Mouse (Mus musculus) midbrain, embryonic 12.5 days (tissue): ENCODE results near the gene Abca7. TPM values are rescaled to one million over a fixed set of nuclear protein-coding genes. Genes with fewer than 3 reads are reported as not detected.
"Not testable (repeated sequence)": the region's sequence is repeated elsewhere in the genome, so short reads cannot be mapped to it uniquely, and the experiment has no call there.

Experiments used
- ATAC-seq: fragments of 200-750 bp; cut with Nextera tagmentation; 2 replicates; pipeline ENCODE4 v1.8.0; 2017; ENCODE audit warnings: low read depth, moderate TSS enrichment, moderate library complexity; ENCODE audit not compliant: low FRiP score
- H3K27ac ChIP-seq: fragments of 300-500 bp; sonication (generic); replicated peaks from 2 replicates; pipeline ENCODE4 v1.5.1; 2016; ENCODE audit warnings: mild to moderate bottlenecking
- H3K27me3 ChIP-seq: fragments of 300-500 bp; sonication (generic); 2 replicates; pipeline ENCODE4 v1.6.1; 2016; ENCODE audit warnings: mild to moderate bottlenecking
- H3K36me3 ChIP-seq: fragments of 300-500 bp; sonication (generic); 2 replicates; pipeline ENCODE4 v1.6.1; 2016
- H3K4me1 ChIP-seq: fragments of 300-500 bp; sonication (generic); 2 replicates; pipeline ENCODE4 v1.6.1; 2016
- H3K4me2 ChIP-seq: fragments of 300-500 bp; sonication (generic); replicated peaks from 2 replicates; pipeline ENCODE4 v1.6.1; 2016; ENCODE audit warnings: mild to moderate bottlenecking, moderate library complexity
- H3K4me3 ChIP-seq: fragments of 300-500 bp; sonication (generic); 2 replicates; pipeline ENCODE4 v1.5.1; 2016; ENCODE audit warnings: mild to moderate bottlenecking
- H3K9ac ChIP-seq: fragments of 300-500 bp; sonication (generic); replicated peaks from 2 replicates; pipeline ENCODE4 v1.6.1; 2016; ENCODE audit warnings: mild to moderate bottlenecking, moderate library complexity
- H3K9me3 ChIP-seq: fragments of 300-500 bp; sonication (generic); 2 replicates; pipeline ENCODE4 v1.6.1; 2016; ENCODE audit warnings: mild to moderate bottlenecking
- WGBS: fragments of 180-500 bp; shearing (Covaris S2); methylation state at CpG from one replicate; pipeline ENCODE4 v1.1.7; 2016; 5-methylcytosine and 5-hydroxymethylcytosine counted together
- polyA plus RNA-seq: library from polyadenylated mRNA; unstranded; fragments of >200 nt; fragmentation: Nextera tagmentation; extraction: Ambion mirVana; gene quantifications from 2 replicates; pipeline ENCODE4 v1.2.1, GENCODE M21; 2016

Gene Abca7
- polyA plus RNA-seq, 1 experiment from 2014 or later = 7.6 TPM

DNA sequence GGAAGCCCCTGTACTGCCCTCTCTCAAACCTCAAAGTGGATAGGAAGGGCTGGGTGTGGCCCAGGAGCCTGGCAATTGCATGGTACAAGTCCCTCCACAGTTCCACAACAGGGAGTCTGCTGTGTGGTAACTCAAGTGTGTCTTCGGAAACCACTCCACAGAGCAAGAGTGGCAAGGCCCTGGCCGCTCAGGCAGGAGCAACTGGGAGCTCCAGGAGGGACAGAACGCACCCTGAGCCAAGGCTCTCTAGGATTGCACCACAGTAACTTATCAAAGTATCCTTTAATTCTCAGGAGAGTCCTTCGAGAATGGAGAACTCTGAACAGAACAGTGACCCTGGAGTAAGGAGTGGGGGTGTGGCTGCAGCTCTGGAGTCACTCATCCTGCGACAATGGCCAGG is 39.4 kb downstream of the Abca7 start:
- WGBS = 93% methylated on average over 5 of the region's 5 CpGs
- H3K4me1 ChIP-seq = peaks cover 13% of the 10 kb centered on the region
- no peaks in the 10 kb centered on the region for H3K27me3 ChIP-seq
- no peak overlapping the region for H3K4me2 ChIP-seq
- H3K27ac ChIP-seq = no peak overlapping the region
- H3K9me3 ChIP-seq = no peaks in the 10 kb centered on the region
- H3K36me3 ChIP-seq = peaks cover 40% of the 10 kb centered on the region
- no peak overlapping the region for H3K9ac ChIP-seq
- H3K4me3 ChIP-seq = no peak overlapping the region
- no peak for ATAC-seq

- Histone ChIP-seq H3K9ac (no peak overlapping the region), H3K4me1 (peaks cover 13% of the 10 kb centered on the region), H3K27ac (no peak overlapping the region), H3K4me3 (no peak overlapping the region), H3K27me3 (no peaks in the 10 kb centered on the region), H3K4me2 (no peak overlapping the region), H3K9me3 (no peaks in the 10 kb centered on the region), H3K36me3 (peaks cover 40% of the 10 kb centered on the region)
- 92% methylated on average over 13 of the region's 13 CpGs for WGBS
- ATAC-seq = no peak
Measured at GRCm38 (mm10) chr10:80036832-80037231, 40.5 kb downstream of the Abca7 start.

DNA sequence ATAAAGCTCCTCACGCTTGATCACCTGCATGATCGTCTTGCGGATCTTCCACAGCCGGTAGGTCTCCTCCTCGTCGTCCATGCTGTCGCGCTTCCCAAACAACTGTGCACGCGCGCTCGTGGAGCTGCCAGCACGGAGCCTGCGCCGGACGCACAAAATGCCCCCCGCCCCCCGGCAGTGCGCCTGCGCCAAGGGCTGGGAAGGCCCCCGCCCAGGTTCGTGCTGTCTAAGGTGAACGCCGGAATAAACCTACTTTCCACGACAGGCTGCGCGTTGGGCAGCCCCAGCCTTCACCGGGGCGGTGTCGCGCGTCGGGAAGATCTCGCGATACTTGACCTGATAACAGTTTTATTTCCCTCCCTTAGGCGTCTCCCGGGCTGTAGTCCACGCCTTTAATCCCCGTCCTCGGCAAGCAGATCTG is 43.3 kb downstream of the Abca7 start, which contains the start of gene Polr2e:
Gene Polr2e, minus strand, starts transcription at position 237 of the 421 bp plus-strand sequence.
- Histone ChIP-seq H3K27ac (peak within 1 kb of the TSS; percentile 54; the same call in 1 of the 2 replicates), H3K4me1 (peaks cover 13% of the 10 kb centered on the region), H3K4me3 (peak within 1 kb of the TSS; percentile 83), H3K4me2 (peak within 1 kb of the TSS; percentile 86), H3K9me3 (no peaks in the 10 kb centered on the region), H3K27me3 (no peaks in the 10 kb centered on the region), H3K9ac (peak within 1 kb of the TSS; percentile 82), H3K36me3 (peaks cover 38% of the 10 kb centered on the region)
- peak; percentile 96 for ATAC-seq
- WGBS = under 1% methylated on average over 40 of the region's 40 CpGs

DNA sequence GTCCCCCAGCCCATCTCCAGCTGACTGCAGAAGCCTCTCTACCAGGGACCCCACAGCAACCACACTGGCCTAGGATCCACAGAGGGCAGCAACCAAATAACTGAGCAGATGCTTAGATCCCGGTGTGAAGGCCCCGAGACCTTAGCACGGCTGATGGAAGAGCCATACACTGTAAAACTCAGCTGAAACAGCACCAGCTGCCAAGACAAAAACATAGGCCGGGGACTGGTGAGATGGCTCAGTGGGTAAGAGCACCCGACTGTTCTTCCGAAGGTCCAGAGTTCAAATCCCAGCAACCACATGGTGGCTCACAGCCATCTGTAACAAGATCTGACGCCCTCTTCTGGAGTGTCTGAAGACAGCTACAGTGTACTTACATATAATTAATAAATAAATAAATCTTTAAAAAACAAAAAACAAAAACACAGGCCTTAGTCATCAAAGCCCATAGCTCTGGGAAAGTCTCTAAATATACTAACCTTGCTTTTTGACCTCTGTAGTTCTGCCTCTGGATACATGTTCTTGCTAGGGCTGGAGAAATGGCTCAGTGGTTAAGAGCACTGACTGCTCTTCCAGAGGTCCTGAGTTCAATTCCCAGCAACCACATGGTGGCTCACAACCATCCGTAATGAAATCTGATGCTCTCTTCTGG is 45.2 kb downstream of the Abca7 start:
- not testable (repeated sequence) for H3K27ac ChIP-seq, ATAC-seq, H3K9ac ChIP-seq, H3K9me3 ChIP-seq, H3K4me2 ChIP-seq, H3K27me3 ChIP-seq, H3K4me3 ChIP-seq
- peaks cover 18% of the 10 kb centered on the region for H3K36me3 ChIP-seq
- WGBS = 89% methylated on average over 8 of the region's 8 CpGs
- peaks cover 13% of the 10 kb centered on the region for H3K4me1 ChIP-seq

- no peak overlapping the region; the same call in 1 of the 2 replicates for H3K9ac ChIP-seq
- ATAC-seq = no peak
Measured at GRCm38 (mm10) chr10:80044087-80044486, 47.8 kb downstream of the Abca7 start.

GRCm38 (mm10) chr10:80045364-80045763 is 49.1 kb downstream of the Abca7 start:
- not testable (repeated sequence) for H3K9ac ChIP-seq, H3K4me2 ChIP-seq, H3K27ac ChIP-seq, H3K27me3 ChIP-seq, H3K4me3 ChIP-seq, H3K36me3 ChIP-seq, ATAC-seq, H3K9me3 ChIP-seq
- 68% methylated on average over 4 of the region's 4 CpGs for WGBS
- peaks cover 24% of the 10 kb centered on the region for H3K4me1 ChIP-seq

More at GRCm38 (mm10) chr10:80044087-80044486, 47.8 kb downstream of the Abca7 start:
- Histone ChIP-seq H3K4me2 (no peak overlapping the region), H3K27ac (peak overlapping the region; percentile 54), H3K9me3 (no peaks in the 10 kb centered on the region), H3K4me3 (no peak overlapping the region), H3K36me3 (no peaks in the 10 kb centered on the region), H3K4me1 (peaks cover 19% of the 10 kb centered on the region), H3K27me3 (peaks cover 8% of the 10 kb centered on the region; the same call in 1 of the 2 replicates)
- WGBS = 25% methylated on average over 4 of the region's 4 CpGs

- Histone ChIP-seq H3K4me3 (no peak overlapping the region), H3K36me3 (no peaks in the 10 kb centered on the region), H3K27me3 (peaks cover 8% of the 10 kb centered on the region; the same call in 1 of the 2 replicates), H3K9me3 (no peaks in the 10 kb centered on the region), H3K4me1 (peaks cover 28% of the 10 kb centered on the region), H3K4me2 (no peak overlapping the region), H3K9ac (no peak overlapping the region), H3K27ac (no peak overlapping the region)
- 74% methylated on average over 5 of the region's 5 CpGs for whole genome bisulfite sequencing
- ATAC-seq = no peak
Measured at GRCm38 (mm10) chr10:80045766-80046165, 49.5 kb downstream of the Abca7 start.

- 50% methylated on average over 9 of the region's 9 CpGs for WGBS
- H3K27me3 ChIP-seq = peaks cover 8% of the 10 kb centered on the region; the same call in 1 of the 2 replicates
- no peak for ATAC-seq
- no peaks in the 10 kb centered on the region for H3K36me3 ChIP-seq
- H3K9me3 ChIP-seq = no peaks in the 10 kb centered on the region
- H3K9ac ChIP-seq = peak within 1 kb of the TSS; percentile 41
- H3K4me3 ChIP-seq = no peak within 1 kb of the TSS
- H3K27ac ChIP-seq = peak within 1 kb of the TSS; percentile 71; the same call in 1 of the 2 replicates
- H3K4me1 ChIP-seq = peaks cover 35% of the 10 kb centered on the region
- H3K4me2 ChIP-seq = no peak within 1 kb of the TSS; the same call in 1 of the 2 replicates
Measured at GRCm38 (mm10) chr10:80047041-80047565, 50.8 kb downstream of the Abca7 start, which contains the start of gene Gpx4. Gene Gpx4, plus strand, starts transcription at chr10:80047166.

DNA sequence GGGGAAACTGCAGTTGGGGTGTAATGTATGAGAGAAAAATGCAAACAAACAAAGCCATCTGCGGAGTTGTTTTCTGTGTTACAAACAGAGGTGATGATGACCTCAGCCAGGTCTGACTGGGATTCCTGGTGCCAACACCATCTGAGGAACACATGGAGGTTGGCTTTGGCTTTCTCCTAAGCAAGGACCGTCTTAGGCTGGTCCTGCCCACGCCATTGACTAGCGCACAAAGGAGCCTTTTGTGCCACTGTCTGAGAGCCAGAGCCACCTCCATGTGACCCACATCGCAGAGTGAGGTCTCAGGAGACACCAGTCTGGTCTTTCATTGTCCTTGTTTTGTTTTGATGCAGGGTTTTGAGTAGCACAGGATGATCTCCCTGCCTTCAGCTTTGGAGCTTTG is 52.1 kb downstream of the Abca7 start:
- Histone ChIP-seq H3K27me3 (peaks cover 8% of the 10 kb centered on the region; the same call in 1 of the 2 replicates), H3K4me2 (0 out of 2 replicates have a peak overlapping the region, but pooled peaks have one; percentile 11), H3K4me1 (peaks cover 38% of the 10 kb centered on the region), H3K36me3 (no peaks in the 10 kb centered on the region), H3K9me3 (no peaks in the 10 kb centered on the region), H3K4me3 (no peak overlapping the region), H3K9ac (0 out of 2 replicates have a peak overlapping the region, but pooled peaks have one; percentile 24), H3K27ac (peak overlapping the region; percentile 71)
- ATAC-seq = no peak
- WGBS = 8% methylated on average over 5 of the region's 5 CpGs

- H3K27me3 ChIP-seq = peaks cover 8% of the 10 kb centered on the region; the same call in 1 of the 2 replicates
- H3K4me3 ChIP-seq = no peak overlapping the region
- ATAC-seq = no peak
- 58% methylated on average over 3 of the region's 3 CpGs for WGBS
- no peaks in the 10 kb centered on the region for H3K36me3 ChIP-seq
- H3K9ac ChIP-seq = 0 out of 2 replicates have a peak overlapping the region, but pooled peaks have one; percentile 24
- H3K9me3 ChIP-seq = no peaks in the 10 kb centered on the region
- peaks cover 38% of the 10 kb centered on the region for H3K4me1 ChIP-seq
- H3K4me2 ChIP-seq = no peak overlapping the region
- H3K27ac ChIP-seq = peak overlapping the region; percentile 71
Measured at GRCm38 (mm10) chr10:80048834-80049233, 52.5 kb downstream of the Abca7 start.

GRCm38 (mm10) chr10:80050244-80050643 is 54.0 kb downstream of the Abca7 start:
- ATAC-seq = no peak
- Histone ChIP-seq H3K27me3 (peaks cover 8% of the 10 kb centered on the region; the same call in 1 of the 2 replicates), H3K27ac (peak overlapping the region; percentile 16), H3K4me1 (peaks cover 50% of the 10 kb centered on the region), H3K36me3 (peaks cover under 1% of the 10 kb centered on the region; the same call in 1 of the 2 replicates), H3K4me3 (no peak overlapping the region), H3K9me3 (no peaks in the 10 kb centered on the region), H3K9ac (peak overlapping the region; percentile 0; the same call in 1 of the 2 replicates), H3K4me2 (no peak overlapping the region)
- 12% methylated on average over 6 of the region's 6 CpGs for WGBS
